Mouse (Mus musculus): ENCODE measurements around the gene Shb.

Shb gene

GRCm38 (mm10) chr4:45505191-45505590 lies 27.1 kb downstream of the Shb start:
- DNase-seq (ENCODE audit: low spot score): no peak

GRCm38 (mm10) chr4:45503816-45504215 lies 28.5 kb downstream of the Shb start:
- DNase-seq (ENCODE audit: low spot score): no peak

- DNase-seq (ENCODE audit: low spot score): no peak
These were observed 28.9 kb downstream of the Shb start for GRCm38 (mm10) chr4:45503380-45503779.

GRCm38 (mm10) chr4:45502002-45502401 lies 30.3 kb downstream of the Shb start:
- DNase-seq (ENCODE audit: low spot score): no peak

GRCm38 (mm10) chr4:45500381-45500780 lies 31.9 kb downstream of the Shb start:
- DNase-seq (ENCODE audit: low spot score): no peak

GRCm38 (mm10) chr4:45499556-45499955 lies 32.7 kb downstream of the Shb start:
- no peak for DNase-seq (ENCODE audit: low spot score)

- no peak for DNase-seq (ENCODE audit: low spot score)
These were observed 33.2 kb downstream of the Shb start for GRCm38 (mm10) chr4:45499081-45499480.

- no peak for DNase-seq (ENCODE audit: low spot score)
These were observed 33.9 kb downstream of the Shb start for GRCm38 (mm10) chr4:45498345-45498744.

GRCm38 (mm10) chr4:45497282-45497681 lies 35.0 kb downstream of the Shb start:
- DNase-seq (ENCODE audit: low spot score): no peak

GRCm38 (mm10) chr4:45495531-45496201 lies 36.6 kb downstream of the Shb start:
- no peak for DNase-seq (ENCODE audit: low spot score)

GRCm38 (mm10) chr4:45493786-45494400 lies 38.4 kb downstream of the Shb start:
- DNase-seq (ENCODE audit: low spot score): no peak

GRCm38 (mm10) chr4:45493118-45493517 lies 39.2 kb downstream of the Shb start:
- DNase-seq (ENCODE audit: low spot score): no peak

- DNase-seq (ENCODE audit: low spot score): no peak
These were observed 39.6 kb downstream of the Shb start for GRCm38 (mm10) chr4:45492681-45493081.

- no peak for DNase-seq (ENCODE audit: low spot score)
These were observed 40.3 kb downstream of the Shb start for GRCm38 (mm10) chr4:45491685-45492601.

GRCm38 (mm10) chr4:45491119-45491679 lies 41.1 kb downstream of the Shb start:
- no peak for DNase-seq (ENCODE audit: low spot score)

- DNase-seq (ENCODE audit: low spot score): no peak
These were observed 42.1 kb downstream of the Shb start for GRCm38 (mm10) chr4:45490036-45490752.

GRCm38 (mm10) chr4:45489141-45490035 lies 42.9 kb downstream of the Shb start:
- DNase-seq (ENCODE audit: low spot score): peak; percentile 77

GRCm38 (mm10) chr4:45487681-45488081 lies 44.6 kb downstream of the Shb start:
- no peak for DNase-seq (ENCODE audit: low spot score)

GRCm38 (mm10) chr4:45485024-45485423 lies 47.2 kb downstream of the Shb start:
- no peak for DNase-seq (ENCODE audit: low spot score)

Measured in layer of hippocampus, adult 11-12 months (tissue).